Mouse (Mus musculus) lung, postnatal 36 days (tissue): ENCODE data around the gene Mctp2.
A peak's percentile ranks its signal among the peaks of the same experiment; 100 is the strongest.
"Not testable (repeated sequence)": the region's sequence is repeated elsewhere in the genome, so short reads cannot be mapped to it uniquely, and the experiment has no call there.

Source experiments
- DNase-seq: peaks from one replicate; pipeline ENCODE4 v3.0.0; 2022; ENCODE audit warnings: mixed read lengths

Gene Mctp2

GRCm38 (mm10) chr7:72269994-72270393 is 36.4 kb downstream of the Mctp2 start:
- no peak for DNase-seq

GRCm38 (mm10) chr7:72260766-72261655 is 45.4 kb downstream of the Mctp2 start:
- no peak for DNase-seq

GRCm38 (mm10) chr7:72259045-72259444 is 47.4 kb downstream of the Mctp2 start:
- DNase-seq = no peak

- not testable (repeated sequence) for DNase-seq
Measured at GRCm38 (mm10) chr7:72250326-72250725, 56.1 kb downstream of the Mctp2 start.

- DNase-seq = no peak
Measured at GRCm38 (mm10) chr7:72241269-72241668, 65.1 kb downstream of the Mctp2 start.

- peak; percentile 74 for DNase-seq
Measured at GRCm38 (mm10) chr7:72239782-72240493, 66.5 kb downstream of the Mctp2 start.

GRCm38 (mm10) chr7:72238575-72238974 is 67.8 kb downstream of the Mctp2 start:
- DNase-seq = peak; percentile 80

- no peak for DNase-seq
Measured at GRCm38 (mm10) chr7:72234433-72234998, 71.9 kb downstream of the Mctp2 start.

- DNase-seq = no peak
Measured at GRCm38 (mm10) chr7:72231182-72231877, 75.1 kb downstream of the Mctp2 start.

- no peak for DNase-seq
Measured at GRCm38 (mm10) chr7:72229925-72230324, 76.5 kb downstream of the Mctp2 start.

- DNase-seq = no peak
Measured at GRCm38 (mm10) chr7:72223558-72223957, 82.8 kb downstream of the Mctp2 start.

- no peak for DNase-seq
Measured at GRCm38 (mm10) chr7:72222532-72222931, 83.9 kb downstream of the Mctp2 start.

- no peak for DNase-seq
Measured at GRCm38 (mm10) chr7:72218048-72218447, 88.4 kb downstream of the Mctp2 start.

GRCm38 (mm10) chr7:72215563-72216215 is 90.7 kb downstream of the Mctp2 start:
- DNase-seq = no peak

- no peak for DNase-seq
Measured at GRCm38 (mm10) chr7:72210201-72210600, 96.2 kb downstream of the Mctp2 start.

- no peak for DNase-seq
Measured at GRCm38 (mm10) chr7:72209296-72209695, 97.1 kb downstream of the Mctp2 start.

GRCm38 (mm10) chr7:72206841-72207240 is 99.6 kb downstream of the Mctp2 start:
- DNase-seq = no peak

GRCm38 (mm10) chr7:72195709-72196108 is 110.7 kb downstream of the Mctp2 start:
- DNase-seq = no peak

GRCm38 (mm10) chr7:72193304-72193703 is 113.1 kb downstream of the Mctp2 start:
- DNase-seq = peak; percentile 24

- DNase-seq = no peak
Measured at GRCm38 (mm10) chr7:72181651-72182050, 124.8 kb downstream of the Mctp2 start.

GRCm38 (mm10) chr7:72169320-72169719 is 137.1 kb downstream of the Mctp2 start:
- DNase-seq = no peak
